8 mouse cellular contexts compared by ENCODE assay signal in the genomic region with DNA sequence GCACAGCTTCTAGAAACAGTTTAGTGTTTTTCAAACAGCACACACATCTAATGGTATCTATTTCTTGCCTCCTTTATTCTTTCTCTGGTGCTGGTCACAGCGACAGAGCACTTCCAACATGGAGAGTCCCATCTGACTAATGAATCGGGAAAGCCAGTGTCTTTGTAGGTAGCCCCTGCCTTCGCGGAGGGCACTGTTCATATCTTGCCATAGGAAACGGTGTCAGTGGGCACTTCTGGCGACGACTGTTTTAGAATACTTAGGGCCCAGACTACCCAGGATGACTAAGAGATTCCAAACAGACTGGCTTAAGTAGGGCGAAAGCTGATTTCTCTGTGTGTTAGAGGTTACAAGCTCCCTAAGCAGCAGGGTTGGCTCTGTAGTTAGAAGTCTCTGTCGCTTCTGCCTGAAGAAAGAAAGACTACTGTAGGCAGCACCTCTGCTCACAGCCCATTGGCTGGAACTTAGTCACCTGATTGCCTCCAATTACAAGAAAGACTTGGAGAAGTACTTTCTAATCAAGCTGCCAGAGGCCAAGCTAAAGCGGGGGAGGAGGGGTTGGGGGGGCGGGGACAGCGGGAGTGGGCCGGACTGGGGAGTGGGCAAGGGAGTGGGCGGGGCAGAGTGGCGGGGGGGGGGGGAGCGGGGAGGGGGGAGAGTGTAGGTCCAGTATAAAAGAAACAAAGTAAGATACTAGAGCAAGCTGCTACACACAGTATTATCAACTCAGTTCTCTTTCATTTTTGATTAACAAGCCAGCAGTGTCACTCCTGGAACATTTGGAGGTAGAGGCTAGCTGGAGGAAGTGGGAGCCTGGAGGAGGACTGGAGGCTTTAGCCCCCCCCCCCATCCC. TPM values are rescaled to one million over a fixed set of nuclear protein-coding genes. Genes with fewer than 3 reads are reported as not detected.
DNase-seq lines count a peak whose midpoint lies in the region; ATAC-seq lines count a peak whose summit lies in the region.

No protein-coding gene starts in this region.

- H3K9me3 ChIP-seq in heart, embryonic 13.5 days, result peaks cover 13% of the 10 kb centered on the region
- H3K9me3 ChIP-seq in limb, embryonic 10.5 days (replicated peaks), result peaks cover 2% of the 10 kb centered on the region; the same call in 1 of the 2 replicates

- peak; percentile 19; the same call in 1 of the 2 replicates for ATAC-seq in frontal cortex, adult (ENCODE audit: low TSS enrichment)
- no peak for ATAC-seq in heart, embryonic 13.5 days (ENCODE audit: extremely low read depth, insufficient number of reproducible peaks, low FRiP score, low TSS enrichment)

- DNase-seq in frontal cortex, postnatal 14 days (ENCODE audit: low spot score in 2 of 2), result no peak
- DNase-seq in adipocyte (ENCODE audit: low spot score), result peak; percentile 83
- no peak for DNase-seq in limb, embryonic 10.5 days (ENCODE audit: low spot score)
- DNase-seq in skeletal muscle tissue, adult 2 months (ENCODE audit: low read depth, low spot score), result peak; percentile 21
- no peak for DNase-seq in layer of hippocampus, postnatal 36 days
- no peak for DNase-seq in frontal cortex, adult 2 months (ENCODE audit: extremely low spot score in 1 of 2, low spot score in 1 of 2)

- H3K9ac ChIP-seq in heart, embryonic 13.5 days, result peak overlapping the region; percentile 62

- peaks cover 6% of the 10 kb centered on the region; the same call in 1 of the 2 replicates for H3K4me1 ChIP-seq in heart, embryonic 13.5 days
- peaks cover 6% of the 10 kb centered on the region; the same call in 1 of the 2 replicates for H3K4me1 ChIP-seq in limb, embryonic 10.5 days

- 10% methylated on average over 11 of the region's 16 CpGs for WGBS in heart, embryonic 13.5 days
- 24% methylated on average over 14 of the region's 16 CpGs for WGBS in limb, embryonic 10.5 days

- peak overlapping the region; percentile 32 for H3K4me3 ChIP-seq in heart, embryonic 13.5 days
- peak overlapping the region; percentile 34 for H3K4me3 ChIP-seq in limb, embryonic 10.5 days

- peak overlapping the region; percentile 61 for H3K4me2 ChIP-seq in heart, embryonic 13.5 days

- 0 out of 2 replicates have a peak, but pooled peaks cover 2% of the 10 kb centered on the region for H3K27me3 ChIP-seq in heart, embryonic 13.5 days (replicated peaks)
- H3K27me3 ChIP-seq in limb, embryonic 10.5 days (ENCODE audit: low read depth, poor library complexity, severe bottlenecking), result no peaks in the 10 kb centered on the region

- H3K36me3 ChIP-seq in heart, embryonic 13.5 days, result no peaks in the 10 kb centered on the region
- H3K36me3 ChIP-seq in limb, embryonic 10.5 days, result no peaks in the 10 kb centered on the region

- H3K27ac ChIP-seq in heart, embryonic 13.5 days (replicated peaks), result no peak overlapping the region; the same call in 1 of the 2 replicates
- H3K27ac ChIP-seq in limb, embryonic 10.5 days, result no peak overlapping the region

RNA-seq across cellular contexts. Expression of gene Vrk1, which starts 28.7 kb away (rescaled TPM):
- 41.4 and 43.7 TPM in 2 replicates for polyA plus RNA-seq in heart, embryonic 13.5 days (2015; fragmentation: Nextera tagmentation; extraction: Ambion mirVana)
- 114 and 115 TPM in 2 replicates for polyA plus RNA-seq in limb, embryonic 10.5 days (2016; fragmentation: Nextera tagmentation; extraction: Ambion mirVana)
- 10 to 100 TPM; 14.9 to 17.3 TPM for total RNA-seq in layer of hippocampus, postnatal 36 days (2021)
- 16.4 and 17.7 TPM in 2 replicates for polyA plus RNA-seq in frontal cortex, adult 2 months (2012; rRNA removed)

Comparison
In these comparisons a context has a peak if more than half of its experiments do, and no peak if none do; other contexts are left out.
1. DNase-seq: peak in adipocyte (single experiment) and skeletal muscle tissue, adult 2 months (single experiment); none in frontal cortex, postnatal 14 days (0 of 2), limb, embryonic 10.5 days (single experiment), layer of hippocampus, postnatal 36 days (0 of 2) and frontal cortex, adult 2 months (0 of 2).